Mouse (Mus musculus): ENCODE measurements around the gene Prmt1. TPM values are rescaled to one million over a fixed set of nuclear protein-coding genes. Genes with fewer than 3 reads are reported as not detected.

The Prmt1 gene
- polyA plus RNA-seq (2015; fragmentation: Nextera tagmentation; extraction: Ambion mirVana), result 215 and 217 TPM in 2 replicates

DNA sequence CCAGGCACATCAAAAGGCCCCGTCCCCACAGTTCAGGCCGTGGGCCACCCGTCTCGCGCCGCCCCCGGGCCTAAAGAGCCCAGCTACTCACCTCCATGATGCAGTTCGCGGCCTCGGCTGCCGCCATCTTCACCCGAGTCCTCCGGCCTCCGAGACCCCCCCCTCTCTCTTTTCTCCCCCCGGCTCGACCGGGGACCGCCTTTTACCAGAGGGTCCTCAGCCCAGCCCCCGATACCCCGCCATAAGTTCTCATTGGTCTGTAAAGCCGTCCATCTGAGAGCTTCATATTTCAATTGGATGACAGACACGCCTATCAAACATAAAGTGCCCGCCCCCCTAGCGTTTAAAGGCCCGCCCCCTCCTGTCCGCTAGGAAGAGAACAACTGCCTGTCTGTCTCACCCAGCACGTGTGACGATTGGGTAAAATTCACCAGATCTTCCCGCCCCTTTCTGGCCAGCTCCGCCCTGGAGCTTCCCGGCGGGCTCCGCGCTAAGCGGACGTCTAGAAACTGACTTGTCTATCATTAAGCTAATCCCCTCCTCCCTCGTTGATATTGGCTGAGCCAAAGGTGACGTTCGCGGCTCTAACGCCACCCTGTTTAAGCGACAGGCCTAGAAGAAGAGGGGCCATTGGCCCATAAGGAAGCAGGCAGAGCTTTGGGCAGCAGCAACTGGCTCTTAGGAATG is at the start of gene Prmt1:
TSS of gene Prmt1 (minus strand) at position 377 of the 687 bp plus-strand sequence.

DNA sequence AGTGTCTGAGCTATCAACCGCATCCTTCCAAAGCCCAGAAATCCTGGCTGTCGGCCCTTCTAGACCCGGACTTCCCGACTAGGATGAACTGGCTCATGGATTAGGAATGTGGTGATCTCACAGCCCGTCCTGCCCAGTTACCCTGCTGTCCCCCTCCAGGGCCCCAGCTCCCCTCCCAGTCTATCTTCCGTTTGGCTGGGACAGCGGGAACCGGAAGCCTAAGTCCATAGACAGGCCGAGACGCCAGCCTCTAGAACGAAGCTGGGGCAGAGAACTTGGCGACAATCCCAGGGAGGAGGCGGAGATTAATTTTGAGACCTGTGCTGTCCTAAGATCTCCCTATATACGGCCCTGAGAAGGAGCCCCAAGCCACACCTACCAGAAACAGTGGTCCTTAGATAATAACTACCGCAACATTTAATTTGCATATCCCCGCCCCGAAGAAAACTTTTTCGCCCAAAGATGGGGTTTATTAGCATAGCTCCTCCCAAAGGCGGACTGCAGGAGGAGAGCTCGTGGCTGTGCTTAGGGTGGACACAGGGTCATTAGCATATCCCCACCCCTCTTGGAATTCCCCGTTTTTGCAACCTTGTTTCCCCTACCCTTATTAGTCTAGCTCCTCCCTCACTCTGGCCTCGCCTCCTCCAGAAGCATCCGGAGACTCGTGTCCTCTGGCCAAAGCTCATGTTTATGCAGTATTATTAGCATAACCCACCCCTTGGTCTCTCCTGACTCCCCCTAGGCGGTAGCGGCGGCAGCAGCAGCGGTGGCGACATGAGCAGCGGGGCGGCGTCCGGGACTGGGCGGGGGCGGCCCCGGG is 31.1 kb upstream of the Prmt1 start, which contains the start of gene Rras:
TSS of gene Rras (plus strand) at position 720 of the 820 bp plus-strand sequence.

DNA sequence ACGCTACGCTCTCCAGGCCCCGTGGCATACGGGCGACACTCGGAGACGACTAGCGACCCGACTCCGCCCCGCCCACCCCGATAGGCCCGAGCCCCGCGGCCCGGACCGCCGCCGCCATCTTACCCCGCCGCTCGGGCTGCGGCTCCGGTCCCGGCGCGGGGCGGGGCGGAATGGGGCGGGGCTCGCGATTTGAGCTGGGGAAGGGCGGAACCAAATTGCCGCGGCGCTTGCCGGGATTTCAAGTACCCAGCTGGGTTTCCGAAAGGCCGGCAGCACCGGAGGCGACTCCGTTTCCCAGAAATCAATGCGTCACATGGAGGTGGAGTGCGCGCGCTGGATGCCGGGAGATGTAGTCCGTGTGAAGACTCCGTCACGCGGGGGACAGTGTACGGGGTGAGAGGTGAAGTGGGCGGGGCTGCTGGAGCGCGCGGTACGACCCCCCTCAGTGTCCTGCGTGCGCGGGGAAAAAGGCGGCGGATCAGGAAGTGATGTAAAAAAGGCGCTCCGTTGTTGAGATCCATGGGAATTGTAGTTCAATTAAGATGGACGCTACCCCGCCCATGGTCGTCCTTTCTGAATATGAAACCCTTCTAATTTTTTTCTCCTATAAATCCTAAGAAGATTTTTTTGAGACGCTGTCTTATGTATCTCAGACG is 29.7 kb upstream of the Prmt1 start, which contains the start of gene Scaf1:
TSS of gene Scaf1 (minus strand) at position 407 of the 656 bp plus-strand sequence.

DNA sequence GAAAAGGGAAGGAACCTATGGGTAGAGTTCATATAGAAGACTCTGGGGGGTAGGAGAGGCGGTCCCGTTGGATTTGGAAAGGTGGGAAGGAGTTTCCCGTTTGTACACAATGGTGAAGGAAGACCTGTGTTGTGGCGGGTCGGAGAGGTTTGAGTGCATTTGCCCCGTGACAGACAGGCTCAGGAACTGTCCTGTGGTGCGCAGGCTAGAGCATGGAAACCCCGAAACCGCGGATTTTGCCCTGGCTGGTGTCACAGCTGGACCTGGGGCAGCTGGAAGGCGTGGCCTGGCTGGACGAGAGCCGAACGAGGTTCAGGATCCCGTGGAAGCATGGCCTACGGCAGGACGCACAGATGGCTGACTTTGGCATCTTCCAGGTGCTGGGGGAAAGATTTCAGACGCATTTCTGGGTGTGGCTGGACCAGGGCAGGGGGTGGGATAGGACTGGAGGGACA is 12.2 kb upstream of the Prmt1 start, which contains the start of gene Bcl2l12:
TSS of gene Bcl2l12 (minus strand) at position 212 of the 455 bp plus-strand sequence.

DNA sequence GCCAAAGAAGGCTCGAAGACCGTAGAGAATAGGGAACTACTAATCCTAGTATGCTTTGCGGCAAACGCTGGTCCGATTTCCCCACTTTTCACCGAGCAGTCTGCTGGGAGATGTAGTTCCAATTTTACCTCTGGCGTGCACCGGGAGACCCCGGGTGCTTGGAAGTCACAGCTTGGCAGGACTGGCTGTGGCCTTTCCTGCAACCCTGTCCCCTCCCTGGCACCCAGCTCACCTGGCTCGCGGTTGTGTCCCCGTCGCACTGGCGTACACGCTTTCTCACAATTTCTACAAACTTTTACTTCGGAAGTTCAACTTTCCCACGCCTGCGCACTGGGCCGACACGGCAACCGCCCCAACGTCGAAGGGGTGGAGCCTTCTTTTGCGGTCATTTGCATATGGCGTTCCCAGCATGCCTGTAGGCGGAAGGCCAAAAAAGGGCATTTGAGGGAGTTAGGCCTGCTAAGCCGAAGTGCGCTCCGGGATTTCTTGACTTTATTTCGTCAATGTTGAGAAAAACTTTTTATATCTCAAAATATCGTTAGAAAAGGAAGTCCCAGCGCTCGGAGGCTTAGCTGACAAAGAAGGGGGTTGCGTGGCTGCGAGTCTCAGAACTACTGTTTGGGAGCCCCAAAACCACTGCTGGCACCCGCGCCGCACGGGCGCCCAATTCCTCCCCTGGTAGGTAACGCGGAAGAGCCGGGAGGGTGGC is 11.0 kb upstream of the Prmt1 start, which contains the start of gene Irf3:
TSS of gene Irf3 (plus strand) at position 418 of the 709 bp plus-strand sequence.

DNA sequence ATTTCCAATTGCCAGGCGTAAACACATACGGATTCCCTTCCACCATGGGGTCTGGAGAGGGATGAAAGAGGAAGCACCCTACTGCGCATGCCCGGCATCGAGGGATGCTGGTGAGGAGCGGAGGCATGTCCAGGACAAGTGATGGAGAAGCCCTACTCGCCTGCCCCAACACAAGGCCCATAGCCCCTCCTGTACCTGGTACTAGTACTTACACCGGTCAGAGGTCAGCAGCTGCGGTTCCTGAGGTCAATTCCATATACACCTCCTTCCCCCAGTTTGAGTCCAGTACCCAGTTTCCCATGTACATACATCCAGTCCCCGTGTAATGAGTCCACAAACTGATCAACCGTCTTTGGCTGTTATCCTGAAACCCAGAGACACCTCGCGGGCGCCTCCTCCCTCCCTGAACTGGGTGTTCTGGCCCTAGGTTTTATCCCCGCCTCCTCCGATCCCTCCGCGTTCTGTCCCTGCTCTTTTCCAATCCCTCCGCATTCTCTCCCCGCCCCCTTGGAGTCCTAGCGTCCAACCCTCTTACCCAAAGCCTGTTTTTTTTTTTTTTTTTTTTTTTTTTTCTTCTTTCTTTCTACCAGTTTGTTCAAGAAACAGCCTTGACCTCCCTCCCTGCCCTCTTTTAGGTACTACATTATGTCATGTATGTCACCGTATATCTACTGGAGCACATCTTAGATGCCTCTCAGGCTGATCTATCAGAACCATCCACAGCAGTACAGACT is 11.8 kb downstream of the Prmt1 start, which contains the start of gene Cpt1c:
TSS of gene Cpt1c (minus strand) at position 469 of the 734 bp plus-strand sequence.

DNA sequence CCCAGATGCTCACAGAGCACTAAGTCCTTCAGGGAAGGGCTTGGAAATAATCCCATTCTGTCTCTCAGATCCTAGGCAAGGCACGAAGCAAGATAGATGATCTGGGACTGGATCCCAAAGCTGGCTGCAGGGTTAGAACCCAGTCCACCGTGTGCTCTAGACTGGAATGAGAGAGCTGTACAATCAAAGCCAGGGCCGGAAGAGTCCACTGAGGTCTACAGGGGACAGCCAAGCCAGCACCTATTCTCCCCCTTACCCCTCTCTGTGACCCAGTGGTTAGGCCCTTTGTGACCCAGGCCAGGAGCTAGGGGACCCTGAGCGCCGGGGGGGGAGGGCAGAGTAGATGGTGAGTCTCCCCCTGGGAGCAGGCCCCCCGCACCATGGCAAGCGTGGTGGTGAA is 43.5 kb downstream of the Prmt1 start, which contains the start of gene Tsks:
TSS of gene Tsks (plus strand) at position 301 of the 400 bp plus-strand sequence.

DNA sequence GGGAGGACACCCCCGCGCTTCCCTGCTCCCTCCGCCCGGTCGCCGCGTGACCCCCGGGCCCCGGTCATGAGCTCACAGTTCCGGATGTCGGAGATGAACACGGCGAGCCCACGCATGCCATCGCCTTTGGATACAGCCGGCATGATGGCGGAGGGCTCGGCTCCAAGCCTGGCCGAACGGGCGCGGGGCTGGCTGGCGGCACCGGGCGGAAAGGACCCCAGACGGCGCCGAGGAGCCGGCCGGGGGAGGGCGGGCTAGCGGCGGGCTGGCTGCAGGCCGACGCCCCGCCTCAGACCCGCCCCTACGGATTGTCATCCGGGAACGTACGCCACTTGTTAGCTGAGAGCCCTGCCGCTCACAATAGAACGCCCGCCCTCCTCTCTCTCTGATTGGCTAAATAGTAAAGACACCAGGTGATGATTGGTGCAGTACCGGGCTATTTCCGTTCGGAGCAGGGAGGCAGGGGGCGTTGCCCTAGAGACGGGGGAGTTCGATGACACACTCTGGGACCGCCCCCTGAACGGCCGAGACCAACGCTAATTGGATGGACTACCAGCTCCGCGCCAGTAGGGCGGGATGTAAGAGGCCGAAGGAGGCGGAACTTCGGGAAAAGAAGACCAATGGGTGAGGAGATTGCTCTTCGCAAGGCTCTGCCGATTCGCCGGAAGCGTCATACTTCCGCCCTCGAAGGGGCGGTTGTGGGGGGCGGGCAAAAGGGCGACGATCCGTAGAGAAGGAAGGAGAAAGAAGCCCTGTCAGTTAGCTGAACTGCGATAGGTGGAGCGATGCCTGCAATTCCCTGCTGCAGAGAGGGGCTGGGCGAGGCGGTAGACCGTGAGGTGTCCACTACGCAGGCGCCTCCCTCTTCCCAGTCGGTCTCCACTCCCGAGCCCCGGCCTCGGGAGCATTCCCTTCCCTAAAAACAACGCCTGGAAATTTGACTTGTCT is 56.9 kb downstream of the Prmt1 start, which contains the start of gene Ap2a1:
TSS of gene Ap2a1 (minus strand) at position 293 of the 948 bp plus-strand sequence.

Other genes with a start within 250 kb of the Prmt1 start
- gene Vrk3, start 238.2 kb downstream of the Prmt1 start, polyA plus RNA-seq (2015; fragmentation: Nextera tagmentation; extraction: Ambion mirVana), result 29.3 and 31.6 TPM in 2 replicates
- 0.34 and 0.58 TPM in 2 replicates for gene Zfp473, start 235.5 kb downstream of the Prmt1 start, polyA plus RNA-seq (2015; fragmentation: Nextera tagmentation; extraction: Ambion mirVana)
- gene Nup62, start 170.5 kb downstream of the Prmt1 start, polyA plus RNA-seq (2015; fragmentation: Nextera tagmentation; extraction: Ambion mirVana), result 54.6 and 55.9 TPM in 2 replicates
- gene Il4i1, start 170.2 kb downstream of the Prmt1 start, polyA plus RNA-seq (2015; fragmentation: Nextera tagmentation; extraction: Ambion mirVana), result 2.1 and 2.3 TPM in 2 replicates
- gene Atf5, start 169.9 kb downstream of the Prmt1 start, polyA plus RNA-seq (2015; fragmentation: Nextera tagmentation; extraction: Ambion mirVana), result 2.1 and 2.6 TPM in 2 replicates
- 30.3 and 34.1 TPM in 2 replicates for gene Akt1s1, start 137.6 kb downstream of the Prmt1 start, polyA plus RNA-seq (2015; fragmentation: Nextera tagmentation; extraction: Ambion mirVana)
- gene Tbc1d17, start 137.5 kb downstream of the Prmt1 start, polyA plus RNA-seq (2015; fragmentation: Nextera tagmentation; extraction: Ambion mirVana), result 34.9 and 39.2 TPM in 2 replicates
- gene Pnkp, start 129.4 kb downstream of the Prmt1 start, polyA plus RNA-seq (2015; fragmentation: Nextera tagmentation; extraction: Ambion mirVana), result 44.6 and 51.7 TPM in 2 replicates
- gene Ptov1, start 116.8 kb downstream of the Prmt1 start, polyA plus RNA-seq (2015; fragmentation: Nextera tagmentation; extraction: Ambion mirVana), result 75.8 and 108 TPM in 2 replicates
- 39.9 and 44.7 TPM in 2 replicates for gene Med25, start 93.9 kb downstream of the Prmt1 start, polyA plus RNA-seq (2015; fragmentation: Nextera tagmentation; extraction: Ambion mirVana)
- 6.4 and 7.7 TPM in 2 replicates for gene Fuz, start 90.5 kb downstream of the Prmt1 start, polyA plus RNA-seq (2015; fragmentation: Nextera tagmentation; extraction: Ambion mirVana)
- gene Ap2a1, start 57.1 kb downstream of the Prmt1 start, polyA plus RNA-seq (2015; fragmentation: Nextera tagmentation; extraction: Ambion mirVana), result 54.9 and 61.8 TPM in 2 replicates
- 0.17 TPM in 1 of 2 replicates, not detected in the other for gene Tsks, start 43.4 kb downstream of the Prmt1 start, polyA plus RNA-seq (2015; fragmentation: Nextera tagmentation; extraction: Ambion mirVana)
- 3.7 and 4.5 TPM in 2 replicates for gene Cpt1c, start 11.7 kb downstream of the Prmt1 start, polyA plus RNA-seq (2015; fragmentation: Nextera tagmentation; extraction: Ambion mirVana)
- gene Irf3, start 11.1 kb upstream of the Prmt1 start, polyA plus RNA-seq (2015; fragmentation: Nextera tagmentation; extraction: Ambion mirVana), result 54.1 and 62.3 TPM in 2 replicates
- gene Bcl2l12, start 12.1 kb upstream of the Prmt1 start, polyA plus RNA-seq (2015; fragmentation: Nextera tagmentation; extraction: Ambion mirVana), result 28.5 and 32.0 TPM in 2 replicates
- gene Scaf1, start 29.8 kb upstream of the Prmt1 start, polyA plus RNA-seq (2015; fragmentation: Nextera tagmentation; extraction: Ambion mirVana), result 15.0 and 17.0 TPM in 2 replicates
- 25.6 and 26.0 TPM in 2 replicates for gene Rras, start 31.4 kb upstream of the Prmt1 start, polyA plus RNA-seq (2015; fragmentation: Nextera tagmentation; extraction: Ambion mirVana)
- 3.9 and 5.0 TPM in 2 replicates for gene Prr12, start 66.3 kb upstream of the Prmt1 start, polyA plus RNA-seq (2015; fragmentation: Nextera tagmentation; extraction: Ambion mirVana)
- 37.2 and 45.0 TPM in 2 replicates for gene Nosip, start 75.9 kb upstream of the Prmt1 start, polyA plus RNA-seq (2015; fragmentation: Nextera tagmentation; extraction: Ambion mirVana)
- 10.0 and 12.4 TPM in 2 replicates for gene Prrg2, start 76.1 kb upstream of the Prmt1 start, polyA plus RNA-seq (2015; fragmentation: Nextera tagmentation; extraction: Ambion mirVana)
- gene Rcn3, start 105.7 kb upstream of the Prmt1 start, polyA plus RNA-seq (2015; fragmentation: Nextera tagmentation; extraction: Ambion mirVana), result 80.3 and 93.9 TPM in 2 replicates
- gene Fcgrt, start 117.3 kb upstream of the Prmt1 start, polyA plus RNA-seq (2015; fragmentation: Nextera tagmentation; extraction: Ambion mirVana), result 59.4 and 86.0 TPM in 2 replicates
- gene Rps11, start 137.9 kb upstream of the Prmt1 start, polyA plus RNA-seq (2015; fragmentation: Nextera tagmentation; extraction: Ambion mirVana), result 1,257 and 1,307 TPM in 2 replicates
- gene Rpl13a, start 142.2 kb upstream of the Prmt1 start, polyA plus RNA-seq (2015; fragmentation: Nextera tagmentation; extraction: Ambion mirVana), result 1,601 and 1,631 TPM in 2 replicates
- gene Gm45713, start 149.7 kb upstream of the Prmt1 start, polyA plus RNA-seq (2015; fragmentation: Nextera tagmentation; extraction: Ambion mirVana), result 0.35 and 0.44 TPM in 2 replicates
- gene Flt3l, start 149.9 kb upstream of the Prmt1 start, polyA plus RNA-seq (2015; fragmentation: Nextera tagmentation; extraction: Ambion mirVana), result 7.2 and 9.3 TPM in 2 replicates
- 45.1 and 48.9 TPM in 2 replicates for gene Pih1d1, start 167.7 kb upstream of the Prmt1 start, polyA plus RNA-seq (2015; fragmentation: Nextera tagmentation; extraction: Ambion mirVana)
- gene Aldh16a1, start 168.0 kb upstream of the Prmt1 start, polyA plus RNA-seq (2015; fragmentation: Nextera tagmentation; extraction: Ambion mirVana), result 29.7 and 31.2 TPM in 2 replicates
- gene Slc17a7, start 177.4 kb upstream of the Prmt1 start, polyA plus RNA-seq (2015; fragmentation: Nextera tagmentation; extraction: Ambion mirVana), result not detected in 2 replicates
- gene Gfy, start 193.0 kb upstream of the Prmt1 start, polyA plus RNA-seq (2015; fragmentation: Nextera tagmentation; extraction: Ambion mirVana), result not detected in 2 replicates
- not detected in 2 replicates for gene Pth2, start 194.4 kb upstream of the Prmt1 start, polyA plus RNA-seq (2015; fragmentation: Nextera tagmentation; extraction: Ambion mirVana)
- gene Ccdc155, start 218.3 kb upstream of the Prmt1 start, polyA plus RNA-seq (2015; fragmentation: Nextera tagmentation; extraction: Ambion mirVana), result 0.12 and 0.29 TPM in 2 replicates
- gene Dkkl1, start 225.6 kb upstream of the Prmt1 start, polyA plus RNA-seq (2015; fragmentation: Nextera tagmentation; extraction: Ambion mirVana), result 7.5 and 8.4 TPM in 2 replicates
- gene Tead2, start 229.2 kb upstream of the Prmt1 start, polyA plus RNA-seq (2015; fragmentation: Nextera tagmentation; extraction: Ambion mirVana), result 14.5 and 20.8 TPM in 2 replicates

Data from spleen, postnatal 0 days (tissue).